ENCODE assay signal across 19 mouse cellular contexts in the genomic region with DNA sequence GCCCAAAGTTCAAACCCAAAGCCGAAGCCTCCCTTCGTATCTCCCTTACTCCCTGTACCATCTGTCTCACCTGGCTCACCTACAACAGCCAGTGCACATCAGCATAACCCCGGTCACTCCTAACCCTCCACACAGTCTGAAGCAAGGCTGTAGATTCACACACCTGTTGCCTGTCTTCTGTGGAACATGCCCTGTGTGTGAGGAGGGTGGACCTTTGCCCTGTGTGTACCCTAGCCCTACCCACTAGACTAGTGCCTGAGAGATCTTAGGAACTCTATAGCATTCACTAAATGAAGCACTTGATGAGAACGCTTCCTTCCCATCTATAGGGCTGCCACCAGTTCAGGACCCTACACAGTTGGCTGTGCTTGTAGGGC. TPM values are rescaled to one million over a fixed set of nuclear protein-coding genes. Genes with fewer than 3 reads are reported as not detected.
"Had no signal": no experiment of that assay in that cellular context is flagged by ENCODE, and none has a peak within 500 bp of the region (broad histone marks: within the 10 kb centered on the region; RNA-seq: fewer than 3 reads in every experiment).

No protein-coding gene starts in this region.

- H3K4me1 ChIP-seq: liver, embryonic 15.5 days; megakaryocyte, embryonic 14.5 days; midbrain, embryonic 15.5 days; neural tube, embryonic 12.5 days had no signal

- H3K27me3 ChIP-seq: kidney, embryonic 15.5 days; limb, embryonic 13.5 days; liver, embryonic 15.5 days; midbrain, embryonic 15.5 days; neural tube, embryonic 12.5 days had no signal

- H3K9me3 ChIP-seq: kidney, embryonic 15.5 days; limb, embryonic 13.5 days; liver, embryonic 15.5 days; megakaryocyte, embryonic 14.5 days; midbrain, embryonic 15.5 days; neural tube, embryonic 12.5 days had no signal

- H3K4me2 ChIP-seq: kidney, embryonic 15.5 days; limb, embryonic 13.5 days; liver, embryonic 11.5 days; liver, embryonic 15.5 days; lung, embryonic 14.5 days; midbrain, embryonic 11.5 days; midbrain, embryonic 15.5 days; neural tube, embryonic 12.5 days had no signal

- H3K4me3 ChIP-seq: kidney, embryonic 15.5 days; limb, embryonic 13.5 days; liver, embryonic 15.5 days; megakaryocyte, embryonic 14.5 days; midbrain, embryonic 15.5 days; neural tube, embryonic 12.5 days had no signal

- H3K27ac ChIP-seq: kidney, embryonic 15.5 days; limb, embryonic 13.5 days; liver, embryonic 15.5 days; macrophage; midbrain, embryonic 15.5 days; neural tube, embryonic 12.5 days had no signal

- H3K9ac ChIP-seq: kidney, embryonic 15.5 days; limb, embryonic 13.5 days; liver, embryonic 15.5 days; lung, embryonic 14.5 days; midbrain, embryonic 15.5 days; neural tube, embryonic 12.5 days had no signal

- ATAC-seq: inflammation-experienced regulatory T-cells, adult 6 months; midbrain, embryonic 15.5 days had no signal

- DNase-seq: kidney, adult 2 months; kidney, postnatal 25 days; layer of hippocampus, adult 9-11 months; layer of hippocampus, postnatal 36 days; lung, embryonic 14.5 days; lung, postnatal 14 days; spleen, adult 18-20 months; thymus, postnatal 36 days had no signal

- H3K36me3 ChIP-seq: kidney, embryonic 15.5 days; limb, embryonic 13.5 days; liver, embryonic 15.5 days; midbrain, embryonic 15.5 days; neural tube, embryonic 12.5 days had no signal

RNA-seq across cellular contexts. Expression of gene Fbll1, which starts 38.1 kb away (rescaled TPM):
- polyA plus RNA-seq: inflammation-experienced regulatory T-cells, adult 6 months; limb, embryonic 13.5 days; liver, embryonic 11.5 days; liver, embryonic 15.5 days; lung, embryonic 14.5 days; macrophage; thymus, postnatal 0 days had no signal
